Mouse (Mus musculus) intestine, embryonic 15.5 days (tissue): ENCODE results near the gene Pou3f3. TPM values are rescaled to one million over a fixed set of nuclear protein-coding genes. Genes with fewer than 3 reads are reported as not detected.

Source experiments
- ATAC-seq: fragments of 200-750 bp; cut with Nextera tagmentation; 2 replicates; pipeline ENCODE4 v1.8.0; 2017; ENCODE audit warnings: moderate TSS enrichment, moderate library complexity
- H3K27ac ChIP-seq: fragments of 300-500 bp; sonication (generic); 2 replicates; pipeline ENCODE4 v1.5.1; 2015; ENCODE audit warnings: mild to moderate bottlenecking, inconsistent platforms
- H3K27me3 ChIP-seq: fragments of 300-500 bp; sonication (generic); replicated peaks from 2 replicates; pipeline ENCODE4 v1.6.1; 2015; ENCODE audit warnings: inconsistent platforms
- H3K36me3 ChIP-seq: fragments of 300-500 bp; sonication (generic); 2 replicates; pipeline ENCODE4 v1.6.1; 2015; ENCODE audit warnings: inconsistent platforms
- H3K4me1 ChIP-seq: fragments of 300-500 bp; sonication (generic); replicated peaks from 2 replicates; pipeline ENCODE4 v1.6.1; 2015; ENCODE audit warnings: inconsistent platforms
- H3K4me2 ChIP-seq: fragments of 300-500 bp; sonication (generic); replicated peaks from 2 replicates; pipeline ENCODE4 v1.6.1; 2015; ENCODE audit warnings: mild to moderate bottlenecking, inconsistent platforms
- H3K4me3 ChIP-seq: fragments of 300-500 bp; sonication (generic); replicated peaks from 2 replicates; pipeline ENCODE4 v1.5.1; 2015; ENCODE audit warnings: inconsistent platforms
- H3K9ac ChIP-seq: fragments of 300-500 bp; sonication (generic); 2 replicates; pipeline ENCODE4 v1.6.1; 2015; ENCODE audit warnings: inconsistent platforms
- H3K9me3 ChIP-seq: fragments of 300-500 bp; sonication (generic); 2 replicates; pipeline ENCODE4 v1.6.1; 2016; ENCODE audit warnings: inconsistent platforms
- WGBS: fragments of 180-500 bp; shearing (Covaris S2); methylation state at CpG from one replicate; pipeline ENCODE4 v1.1.7; 2015; 5-methylcytosine and 5-hydroxymethylcytosine counted together
- polyA plus RNA-seq: library from polyadenylated mRNA; unstranded; fragments of >200 nt; fragmentation: Nextera tagmentation; extraction: Ambion mirVana; gene quantifications from 2 replicates; pipeline ENCODE4 v1.2.1, GENCODE M21; 2015

Pou3f3 gene
- polyA plus RNA-seq, 1 experiment from 2014 or later, result 0.35 TPM

- H3K9ac ChIP-seq, result no peak overlapping the region
These were observed 1.8 kb downstream of the Pou3f3 start for GRCm38 (mm10) chr1:42697321-42697755.

DNA sequence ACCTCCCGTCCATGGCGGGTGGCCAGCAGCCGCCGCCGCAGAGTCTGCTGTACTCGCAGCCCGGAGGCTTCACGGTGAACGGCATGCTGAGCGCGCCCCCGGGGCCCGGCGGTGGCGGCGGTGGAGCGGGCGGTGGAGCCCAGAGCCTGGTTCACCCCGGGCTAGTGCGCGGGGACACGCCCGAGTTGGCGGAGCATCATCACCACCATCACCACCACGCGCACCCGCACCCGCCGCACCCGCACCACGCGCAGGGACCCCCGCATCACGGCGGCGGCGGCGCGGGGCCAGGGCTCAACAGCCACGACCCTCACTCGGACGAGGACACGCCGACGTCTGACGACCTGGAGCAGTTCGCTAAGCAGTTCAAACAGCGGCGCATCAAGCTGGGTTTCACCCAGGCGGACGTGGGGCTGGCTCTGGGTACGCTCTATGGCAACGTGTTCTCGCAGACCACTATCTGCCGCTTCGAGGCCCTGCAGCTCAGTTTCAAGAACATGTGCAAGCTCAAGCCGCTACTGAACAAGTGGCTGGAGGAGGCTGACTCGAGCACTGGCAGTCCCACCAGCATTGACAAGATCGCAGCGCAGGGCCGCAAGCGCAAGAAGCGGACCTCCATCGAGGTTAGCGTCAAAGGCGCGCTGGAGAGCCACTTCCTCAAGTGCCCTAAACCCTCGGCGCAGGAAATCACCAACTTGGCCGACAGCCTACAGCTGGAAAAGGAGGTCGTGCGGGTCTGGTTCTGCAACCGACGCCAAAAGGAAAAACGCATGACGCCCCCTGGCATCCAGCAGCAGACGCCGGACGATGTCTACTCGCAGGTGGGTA lies 2.4 kb downstream of the Pou3f3 start:
- Histone ChIP-seq H3K36me3 (no peaks in the 10 kb centered on the region), H3K4me3 (peak overlapping the region; percentile 40), H3K27me3 (peaks cover 79% of the 10 kb centered on the region), H3K27ac (no peak overlapping the region), H3K4me2 (peak overlapping the region; percentile 85), H3K4me1 (peaks cover 46% of the 10 kb centered on the region), H3K9me3 (no peaks in the 10 kb centered on the region), H3K9ac (no peak overlapping the region)
- ATAC-seq, result peak; percentile 28; the same call in 1 of the 2 replicates
- 2% methylated on average over 75 of the region's 80 CpGs for WGBS

More at GRCm38 (mm10) chr1:42697321-42697755, 1.8 kb downstream of the Pou3f3 start:
- Histone ChIP-seq H3K4me3 (peak overlapping the region; percentile 40), H3K27me3 (peaks cover 81% of the 10 kb centered on the region), H3K27ac (no peak overlapping the region), H3K36me3 (no peaks in the 10 kb centered on the region), H3K9me3 (no peaks in the 10 kb centered on the region), H3K4me2 (peak overlapping the region; percentile 85), H3K4me1 (peaks cover 46% of the 10 kb centered on the region)
- ATAC-seq, result no peak
- 2% methylated on average over 51 of the region's 58 CpGs for WGBS

DNA sequence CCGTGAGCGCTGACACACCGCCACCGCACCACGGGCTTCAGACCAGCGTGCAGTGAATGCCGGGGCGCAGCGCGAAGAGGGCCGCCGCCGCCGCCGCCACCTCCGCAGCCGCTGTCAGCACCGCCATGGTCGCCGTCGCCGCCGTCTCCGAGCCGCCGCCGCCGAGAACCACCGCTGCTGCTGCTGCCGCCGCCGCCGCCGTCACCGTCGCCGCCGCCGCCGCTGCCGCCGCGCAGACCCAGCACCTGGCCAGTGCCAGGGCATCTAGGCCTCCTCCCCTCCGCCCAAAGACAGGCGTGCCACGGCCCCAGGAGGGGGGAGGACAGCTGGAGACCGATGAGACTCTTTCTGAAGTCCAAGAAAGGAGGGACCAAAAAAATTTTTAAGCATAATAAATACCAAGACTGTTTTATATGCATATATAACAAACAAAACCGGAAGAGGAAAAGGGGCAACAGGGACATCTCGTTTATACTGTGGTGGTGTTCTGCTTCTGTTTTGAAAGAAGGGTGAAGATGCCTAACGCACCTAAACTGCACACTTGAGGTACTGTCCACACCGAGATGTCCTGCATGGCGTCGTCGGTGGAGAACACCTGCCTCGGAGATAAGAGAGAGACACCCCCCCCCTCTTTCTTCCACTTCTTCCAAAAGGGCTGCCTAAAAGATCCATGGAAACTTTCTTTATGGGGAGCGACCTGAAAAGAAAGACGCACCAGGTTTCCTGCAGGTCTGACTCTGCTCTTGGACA lies 3.2 kb downstream of the Pou3f3 start:
- peak overlapping the region; percentile 85 for H3K4me2 ChIP-seq
- no peak overlapping the region for H3K27ac ChIP-seq

GRCm38 (mm10) chr1:42699471-42699871 lies 3.9 kb downstream of the Pou3f3 start:
- no peak overlapping the region for H3K4me3 ChIP-seq
- peaks cover 35% of the 10 kb centered on the region for H3K4me1 ChIP-seq

More for the DNA sequence above, 3.2 kb downstream of the Pou3f3 start:
- ATAC-seq, result no peak
- Histone ChIP-seq H3K9ac (no peak overlapping the region), H3K4me1 (peaks cover 42% of the 10 kb centered on the region), H3K36me3 (no peaks in the 10 kb centered on the region), H3K4me3 (peak overlapping the region; percentile 40), H3K27me3 (peaks cover 81% of the 10 kb centered on the region), H3K9me3 (no peaks in the 10 kb centered on the region)
- under 1% methylated on average over 51 of the region's 57 CpGs for WGBS

GRCm38 (mm10) chr1:42700171-42700570 lies 4.6 kb downstream of the Pou3f3 start:
- Histone ChIP-seq H3K27ac (no peak overlapping the region), H3K36me3 (no peaks in the 10 kb centered on the region), H3K4me2 (no peak overlapping the region), H3K27me3 (peaks cover 82% of the 10 kb centered on the region), H3K9me3 (no peaks in the 10 kb centered on the region), H3K4me1 (peaks cover 30% of the 10 kb centered on the region), H3K4me3 (no peak overlapping the region), H3K9ac (no peak overlapping the region)
- 18% methylated on average over 3 of the region's 3 CpGs for WGBS
- ATAC-seq, result no peak

More at GRCm38 (mm10) chr1:42699471-42699871, 3.9 kb downstream of the Pou3f3 start:
- Histone ChIP-seq H3K27ac (no peak overlapping the region), H3K4me2 (no peak overlapping the region), H3K27me3 (peaks cover 84% of the 10 kb centered on the region), H3K36me3 (no peaks in the 10 kb centered on the region), H3K9me3 (no peaks in the 10 kb centered on the region), H3K9ac (no peak overlapping the region)
- WGBS, result 2% methylated on average over 19 of the region's 19 CpGs
- ATAC-seq, result no peak

DNA sequence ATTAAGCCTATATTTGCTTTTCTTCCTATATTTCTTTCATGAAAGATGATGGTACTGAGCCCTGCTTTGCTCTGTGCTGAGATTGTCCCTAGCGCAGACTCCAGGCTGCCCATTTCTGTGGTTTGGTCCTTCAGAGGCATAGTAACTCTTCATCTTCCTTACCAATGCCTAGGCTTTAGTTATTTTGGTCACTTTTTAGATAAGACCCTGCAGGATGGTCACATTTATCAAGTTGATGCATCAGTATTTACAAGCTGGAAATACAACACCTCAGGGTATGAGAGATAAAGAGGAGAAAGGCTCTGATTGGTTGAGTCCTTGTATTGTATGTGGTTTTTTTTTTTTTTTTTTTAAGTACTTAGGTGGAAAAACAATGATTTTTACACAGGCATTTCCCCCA lies 5.2 kb downstream of the Pou3f3 start:
- H3K4me2 ChIP-seq, result no peak overlapping the region
- no peak overlapping the region for H3K9ac ChIP-seq
- ATAC-seq, result no peak
- no peak overlapping the region for H3K4me3 ChIP-seq
- H3K36me3 ChIP-seq, result no peaks in the 10 kb centered on the region
- 15% methylated on average over 1 of the region's 1 CpGs for WGBS
- peaks cover 26% of the 10 kb centered on the region for H3K4me1 ChIP-seq
- H3K27me3 ChIP-seq, result peaks cover 83% of the 10 kb centered on the region
- no peak overlapping the region for H3K27ac ChIP-seq
- H3K9me3 ChIP-seq, result no peaks in the 10 kb centered on the region

DNA sequence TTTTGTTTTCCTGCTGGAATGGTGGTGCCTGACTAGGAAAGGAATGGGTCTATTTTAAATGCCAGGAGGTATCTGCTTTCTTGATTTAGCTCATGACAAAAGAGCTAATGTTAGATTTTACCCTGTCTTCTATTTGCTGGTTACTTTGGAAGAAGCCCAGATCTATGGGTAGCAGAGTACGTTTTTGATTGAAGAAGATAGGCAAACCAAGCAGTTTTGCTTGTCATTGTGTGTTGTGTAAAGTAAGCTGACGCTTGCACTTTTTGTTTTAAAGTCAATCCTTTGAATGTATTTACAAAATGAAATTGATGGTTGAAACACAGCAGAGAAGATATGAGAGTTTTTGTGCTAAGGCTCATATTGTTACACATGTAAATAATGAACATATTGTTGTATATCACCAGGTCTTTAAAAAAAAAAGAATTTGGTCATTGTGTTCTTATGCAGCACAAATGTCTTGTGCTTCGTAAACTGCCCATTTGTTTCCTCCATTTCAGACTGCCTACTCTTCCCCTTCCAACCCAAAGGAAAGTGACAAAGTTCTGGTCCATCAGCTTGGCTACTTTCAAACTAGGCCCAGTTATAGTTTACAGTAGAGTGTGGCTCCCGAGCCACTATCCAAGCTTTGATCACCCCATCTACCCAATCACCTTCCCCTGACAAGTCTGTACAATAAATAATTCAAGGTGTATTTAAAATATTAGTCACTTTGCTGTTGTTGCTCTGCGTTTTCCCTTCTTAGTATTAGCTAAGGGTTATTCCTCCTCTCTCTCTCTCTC lies 6.5 kb downstream of the Pou3f3 start:
- H3K27ac ChIP-seq, result no peak overlapping the region
- H3K4me2 ChIP-seq, result no peak overlapping the region
- H3K27me3 ChIP-seq, result peaks cover 81% of the 10 kb centered on the region
- no peak for ATAC-seq
- H3K4me1 ChIP-seq, result peaks cover 17% of the 10 kb centered on the region
- no peaks in the 10 kb centered on the region for H3K9me3 ChIP-seq
- 20% methylated on average over 5 of the region's 5 CpGs for WGBS
- no peak overlapping the region for H3K4me3 ChIP-seq
- H3K9ac ChIP-seq, result no peak overlapping the region
- no peaks in the 10 kb centered on the region for H3K36me3 ChIP-seq

DNA sequence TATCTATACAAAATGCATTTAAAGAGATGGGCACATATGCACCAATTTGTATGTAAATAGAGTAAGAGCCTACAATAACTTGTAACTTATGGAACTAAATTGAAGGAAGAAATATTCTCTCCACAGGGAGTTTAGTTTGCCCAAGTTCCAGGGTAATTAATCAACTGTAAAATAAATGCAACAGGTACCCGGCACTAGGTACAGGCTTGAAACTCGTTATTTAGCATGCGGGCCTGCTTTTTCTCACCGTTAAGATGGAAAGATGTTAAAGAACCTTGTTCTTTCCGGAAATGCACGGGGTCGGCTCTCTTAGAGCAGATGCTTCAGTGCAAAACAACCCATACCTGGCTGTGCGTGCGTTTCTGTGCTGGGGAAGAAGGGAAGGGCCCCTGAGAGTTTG lies 7.4 kb downstream of the Pou3f3 start:
- no peaks in the 10 kb centered on the region for H3K9me3 ChIP-seq
- H3K9ac ChIP-seq, result no peak overlapping the region
- H3K4me1 ChIP-seq, result peaks cover 7% of the 10 kb centered on the region
- H3K27me3 ChIP-seq, result peaks cover 81% of the 10 kb centered on the region
- H3K27ac ChIP-seq, result no peak overlapping the region
- ATAC-seq, result no peak
- 2% methylated on average over 9 of the region's 9 CpGs for WGBS
- no peak overlapping the region for H3K4me2 ChIP-seq
- no peaks in the 10 kb centered on the region for H3K36me3 ChIP-seq
- H3K4me3 ChIP-seq, result no peak overlapping the region

DNA sequence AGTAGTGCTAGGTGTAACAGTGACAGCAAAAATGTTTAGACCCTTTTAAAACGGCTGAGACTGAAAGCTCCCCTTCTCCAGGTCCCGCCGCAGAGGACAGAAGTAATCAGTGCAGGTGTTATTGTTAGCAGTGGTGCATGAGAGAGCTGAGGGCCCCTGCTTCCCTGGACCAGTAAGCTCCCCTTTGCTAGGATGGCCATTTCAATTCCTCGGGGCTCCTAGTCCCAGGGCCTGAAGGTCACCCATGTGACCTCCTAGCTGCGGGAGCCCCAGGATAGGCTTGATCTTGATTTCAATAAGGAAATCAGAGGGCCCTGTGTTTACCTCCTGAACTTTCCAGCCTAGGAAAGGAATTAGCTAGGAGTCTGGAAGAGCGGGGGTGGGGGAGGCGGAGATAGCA lies 7.9 kb downstream of the Pou3f3 start:
- Histone ChIP-seq H3K9ac (no peak overlapping the region), H3K36me3 (no peaks in the 10 kb centered on the region), H3K4me3 (no peak overlapping the region), H3K4me2 (no peak overlapping the region), H3K27ac (no peak overlapping the region), H3K9me3 (no peaks in the 10 kb centered on the region), H3K4me1 (peaks cover 3% of the 10 kb centered on the region), H3K27me3 (peaks cover 81% of the 10 kb centered on the region)
- ATAC-seq, result no peak
- WGBS, result 4% methylated on average over 7 of the region's 7 CpGs

DNA sequence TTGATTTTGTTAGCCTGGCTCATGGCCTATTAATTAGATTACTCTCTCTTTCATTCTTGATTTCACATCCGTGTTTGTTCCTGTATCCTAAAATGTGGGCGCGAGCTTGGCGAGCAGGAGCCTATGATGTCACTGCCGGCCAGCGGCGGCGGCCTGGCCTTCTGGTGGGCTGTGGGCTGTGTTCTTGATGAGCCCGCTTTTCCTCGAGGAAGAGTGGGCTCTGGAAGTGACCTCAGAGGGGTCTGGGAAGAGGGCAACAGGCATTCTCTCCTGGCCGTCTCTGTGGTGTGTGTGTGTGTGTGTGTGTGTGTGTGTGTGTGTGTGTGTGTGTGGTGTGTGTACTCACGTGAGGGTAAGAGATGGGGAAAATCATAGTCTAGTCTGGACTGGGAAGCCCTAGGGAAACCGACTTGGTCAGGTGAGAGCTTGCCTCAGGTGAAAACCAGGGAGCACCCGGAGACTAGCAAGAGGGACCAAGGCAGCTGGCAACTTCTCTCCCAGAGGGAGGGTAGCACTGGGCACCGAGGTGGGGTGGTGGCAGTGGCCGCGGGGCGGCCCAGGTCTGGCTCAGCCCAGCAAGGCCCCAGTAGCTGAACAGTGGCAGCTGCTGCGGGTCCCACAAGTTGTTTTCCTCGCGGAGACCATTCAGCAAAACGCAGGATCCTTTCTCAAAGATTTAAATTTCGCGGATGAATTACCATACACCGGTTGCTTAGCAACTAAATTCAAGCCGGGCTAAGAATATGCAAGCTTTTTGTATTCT lies 8.5 kb downstream of the Pou3f3 start:
- Histone ChIP-seq H3K4me3 (no peak overlapping the region), H3K27ac (no peak overlapping the region), H3K36me3 (no peaks in the 10 kb centered on the region), H3K27me3 (peaks cover 83% of the 10 kb centered on the region), H3K4me1 (no peaks in the 10 kb centered on the region), H3K9ac (no peak overlapping the region), H3K9me3 (no peaks in the 10 kb centered on the region), H3K4me2 (no peak overlapping the region)
- 2% methylated on average over 26 of the region's 26 CpGs for whole genome bisulfite sequencing
- ATAC-seq, result peak; percentile 39; the same call in 1 of the 2 replicates

GRCm38 (mm10) chr1:42704981-42705810 lies 9.6 kb downstream of the Pou3f3 start:
- Histone ChIP-seq H3K27me3 (peaks cover 88% of the 10 kb centered on the region), H3K4me1 (no peaks in the 10 kb centered on the region), H3K9me3 (no peaks in the 10 kb centered on the region), H3K9ac (no peak overlapping the region), H3K27ac (no peak overlapping the region), H3K4me2 (no peak overlapping the region), H3K36me3 (no peaks in the 10 kb centered on the region), H3K4me3 (no peak overlapping the region)
- no peak for ATAC-seq
- 4% methylated on average over 17 of the region's 17 CpGs for WGBS
